Mouse (Mus musculus): ENCODE measurements at regions not wholly inside any gene's neighbourhood (a gene's known extent, or its start where the extent isn't known, plus 50 kb on each side); places are given as distances from the start of the nearest gene placed in this dataset.

- DNase-seq (ENCODE audit: low read depth, low spot score): no peak
Measured at GRCm38 (mm10) chr2:51014232-51014631, 134.7 kb downstream of the Rnd3 start.

GRCm38 (mm10) chr2:51013090-51013489 is 135.8 kb downstream of the Rnd3 start:
- DNase-seq (ENCODE audit: low read depth, low spot score): no peak

GRCm38 (mm10) chr2:51008251-51008533 is 140.7 kb downstream of the Rnd3 start:
- no peak for DNase-seq (ENCODE audit: low read depth, low spot score)

- DNase-seq (ENCODE audit: low read depth, low spot score): no peak
Measured at GRCm38 (mm10) chr2:51007409-51008250, 141.3 kb downstream of the Rnd3 start.

GRCm38 (mm10) chr2:51006818-51007217 is 142.1 kb downstream of the Rnd3 start:
- no peak for DNase-seq (ENCODE audit: low read depth, low spot score)

- no peak for DNase-seq (ENCODE audit: low read depth, low spot score)
Measured at GRCm38 (mm10) chr2:51001548-51001947, 147.4 kb downstream of the Rnd3 start.

- DNase-seq (ENCODE audit: low read depth, low spot score): no peak
Measured at GRCm38 (mm10) chr2:50983883-50984410, 165.0 kb downstream of the Rnd3 start.

- DNase-seq (ENCODE audit: low read depth, low spot score): no peak
Measured at GRCm38 (mm10) chr2:50982571-50982970, 166.3 kb downstream of the Rnd3 start.

GRCm38 (mm10) chr2:50978356-50978755 is 170.6 kb downstream of the Rnd3 start:
- no peak for DNase-seq (ENCODE audit: low read depth, low spot score)

GRCm38 (mm10) chr2:50971131-50971825 is 177.6 kb downstream of the Rnd3 start:
- DNase-seq (ENCODE audit: low read depth, low spot score): peak; percentile 35

- no peak for DNase-seq (ENCODE audit: low read depth, low spot score)
Measured at GRCm38 (mm10) chr2:50968382-50968781, 180.5 kb downstream of the Rnd3 start.

- no peak for DNase-seq (ENCODE audit: low read depth, low spot score)
Measured at GRCm38 (mm10) chr2:50967826-50968225, 181.1 kb downstream of the Rnd3 start.

- DNase-seq (ENCODE audit: low read depth, low spot score): no peak
Measured at GRCm38 (mm10) chr2:50967133-50967532, 181.8 kb downstream of the Rnd3 start.

- no peak for DNase-seq (ENCODE audit: low read depth, low spot score)
Measured at GRCm38 (mm10) chr2:50965485-50966017, 183.4 kb downstream of the Rnd3 start.

- no peak for DNase-seq (ENCODE audit: low read depth, low spot score)
Measured at GRCm38 (mm10) chr2:50964062-50964461, 184.8 kb downstream of the Rnd3 start.

GRCm38 (mm10) chr2:50961049-50961448 is 187.9 kb downstream of the Rnd3 start:
- no peak for DNase-seq (ENCODE audit: low read depth, low spot score)

- DNase-seq (ENCODE audit: low read depth, low spot score): no peak
Measured at GRCm38 (mm10) chr2:50959323-50959722, 189.6 kb downstream of the Rnd3 start.

GRCm38 (mm10) chr2:50954361-50955066 is 194.4 kb downstream of the Rnd3 start:
- no peak for DNase-seq (ENCODE audit: low read depth, low spot score)

- no peak for DNase-seq (ENCODE audit: low read depth, low spot score)
Measured at GRCm38 (mm10) chr2:50951027-50951426, 197.9 kb downstream of the Rnd3 start.

- no peak for DNase-seq (ENCODE audit: low read depth, low spot score)
Measured at GRCm38 (mm10) chr2:50949717-50950116, 199.2 kb downstream of the Rnd3 start.

- no peak for DNase-seq (ENCODE audit: low read depth, low spot score)
Measured at GRCm38 (mm10) chr2:50945526-50945925, 203.4 kb downstream of the Rnd3 start.

GRCm38 (mm10) chr2:50943180-50943579 is 205.7 kb downstream of the Rnd3 start:
- no peak for DNase-seq (ENCODE audit: low read depth, low spot score)
